Mouse (Mus musculus) lung, postnatal 0 days (tissue): ENCODE results near the gene Nt5dc3. TPM values are rescaled to one million over a fixed set of nuclear protein-coding genes. Genes with fewer than 3 reads are reported as not detected.

Source experiments
- ATAC-seq: fragments of 200-750 bp; cut with Nextera tagmentation; 2 replicates; pipeline ENCODE4 v1.8.0; 2017; ENCODE audit warnings: moderate library complexity
- DNase-seq: peaks from one replicate; pipeline ENCODE4 v3.0.0-alpha.2; 2016; ENCODE audit warnings: low spot score
- H3K27ac ChIP-seq: fragments of 300-500 bp; sonication (generic); 2 replicates; pipeline ENCODE4 v1.5.1; 2014; ENCODE audit warnings: antibody characterized with exemption, mild to moderate bottlenecking, low read length, mixed read lengths
- H3K27me3 ChIP-seq: fragments of 300-500 bp; sonication (generic); replicated peaks from 2 replicates; pipeline ENCODE4 v1.6.1; 2014; ENCODE audit warnings: low read length, mixed read lengths; ENCODE audit not compliant: insufficient read depth
- H3K36me3 ChIP-seq: fragments of 300-500 bp; sonication (generic); 2 replicates; pipeline ENCODE4 v1.6.1; 2014; ENCODE audit warnings: low read length, mixed read lengths; ENCODE audit not compliant: insufficient read depth
- H3K4me1 ChIP-seq: fragments of 300-500 bp; sonication (generic); 2 replicates; pipeline ENCODE4 v1.6.1; 2014; ENCODE audit warnings: antibody characterized with exemption, low read depth, low read length, mixed read lengths; ENCODE audit not compliant: insufficient read depth
- H3K4me2 ChIP-seq: fragments of 300-500 bp; sonication (generic); replicated peaks from 2 replicates; pipeline ENCODE4 v1.6.1; 2014; ENCODE audit warnings: low read depth, mild to moderate bottlenecking, low read length, moderate library complexity, mixed read lengths
- H3K4me3 ChIP-seq: fragments of 300-500 bp; sonication (generic); 2 replicates; pipeline ENCODE4 v1.5.1; 2014; ENCODE audit warnings: low read depth, low read length
- H3K9ac ChIP-seq: fragments of 300-500 bp; sonication (generic); replicated peaks from 2 replicates; pipeline ENCODE4 v1.6.1; 2014; ENCODE audit warnings: low read depth, mild to moderate bottlenecking
- H3K9me3 ChIP-seq: fragments of 300-500 bp; sonication (generic); 2 replicates; pipeline ENCODE4 v1.6.1; 2016; ENCODE audit warnings: low read length, mixed read lengths
- CTCF ChIP-seq: IDR thresholded peaks from 2 replicates; pipeline ENCODE4 v1.5.1; 2016; ENCODE audit warnings: antibody characterized with exemption, mild to moderate bottlenecking
- EP300 ChIP-seq: IDR thresholded peaks from 2 replicates; pipeline ENCODE4 v1.6.1; 2016; ENCODE audit warnings: antibody characterized with exemption, mild to moderate bottlenecking, control low read depth
- WGBS: fragments of 180-500 bp; shearing (Covaris S2); extraction: QIAGEN DNeasy Blood & Tissue Kit; methylation state at CpG from one replicate; pipeline ENCODE4 v1.1.7; 2014; 5-methylcytosine and 5-hydroxymethylcytosine counted together
- polyA plus RNA-seq: library from polyadenylated mRNA; unstranded; fragments of >200 nt; fragmentation: Nextera tagmentation; extraction: Ambion mirVana; gene quantifications from 2 replicates; pipeline ENCODE4 v1.2.1, GENCODE M21; 2015

Nt5dc3 gene
- polyA plus RNA-seq, 1 experiment from 2014 or later: 1.3 TPM

- TF ChIP-seq EP300: no peak
- TF ChIP-seq CTCF: no peak
- 0 out of 2 replicates have a peak, but pooled peaks cover 7% of the 10 kb centered on the region for H3K4me1 ChIP-seq
- ATAC-seq (no peak), DNase-seq (no peak)
- WGBS: 63% methylated on average over 5 of the region's 5 CpGs
- H3K9ac ChIP-seq: no peak overlapping the region
- H3K4me2 ChIP-seq: no peak overlapping the region
- H3K27me3 ChIP-seq: no peaks in the 10 kb centered on the region
- no peak overlapping the region for H3K27ac ChIP-seq
- H3K4me3 ChIP-seq: no peak overlapping the region
- no peaks in the 10 kb centered on the region for H3K36me3 ChIP-seq
- H3K9me3 ChIP-seq: no peaks in the 10 kb centered on the region
These were observed 4.8 kb downstream of the Nt5dc3 start for GRCm38 (mm10) chr10:86783561-86783960.

GRCm38 (mm10) chr10:86784126-86784675 lies 5.4 kb downstream of the Nt5dc3 start:
- Histone ChIP-seq H3K4me1 (0 out of 2 replicates have a peak, but pooled peaks cover 9% of the 10 kb centered on the region), H3K4me2 (no peak overlapping the region), H3K4me3 (no peak overlapping the region), H3K9me3 (no peaks in the 10 kb centered on the region), H3K36me3 (no peaks in the 10 kb centered on the region), H3K27ac (no peak overlapping the region), H3K9ac (no peak overlapping the region), H3K27me3 (no peaks in the 10 kb centered on the region)
- ATAC-seq (no peak), DNase-seq (no peak)
- 78% methylated on average over 5 of the region's 5 CpGs for WGBS
- TF ChIP-seq CTCF (no peak), EP300 (no peak)

- Histone ChIP-seq H3K27ac (no peak overlapping the region), H3K4me1 (0 out of 2 replicates have a peak, but pooled peaks cover 9% of the 10 kb centered on the region), H3K4me3 (no peak overlapping the region), H3K36me3 (no peaks in the 10 kb centered on the region), H3K27me3 (no peaks in the 10 kb centered on the region), H3K4me2 (no peak overlapping the region), H3K9me3 (no peaks in the 10 kb centered on the region), H3K9ac (no peak overlapping the region)
- DNase-seq (no peak), ATAC-seq (no peak)
- TF ChIP-seq EP300: no peak
- no peak for TF ChIP-seq CTCF
- 70% methylated on average over 2 of the region's 2 CpGs for WGBS
These were observed 6.6 kb downstream of the Nt5dc3 start for GRCm38 (mm10) chr10:86785396-86785795.

GRCm38 (mm10) chr10:86786083-86786482 lies 7.3 kb downstream of the Nt5dc3 start:
- DNase-seq (no peak), ATAC-seq (no peak)
- Histone ChIP-seq H3K27me3 (no peaks in the 10 kb centered on the region), H3K4me3 (no peak overlapping the region), H3K9ac (no peak overlapping the region), H3K4me1 (0 out of 2 replicates have a peak, but pooled peaks cover 9% of the 10 kb centered on the region), H3K27ac (no peak overlapping the region), H3K9me3 (no peaks in the 10 kb centered on the region), H3K36me3 (no peaks in the 10 kb centered on the region), H3K4me2 (no peak overlapping the region)
- 77% methylated on average over 5 of the region's 5 CpGs for WGBS
- no peak for TF ChIP-seq CTCF

GRCm38 (mm10) chr10:86788193-86788592 lies 9.4 kb downstream of the Nt5dc3 start:
- Histone ChIP-seq H3K36me3 (no peaks in the 10 kb centered on the region), H3K4me1 (peaks cover 6% of the 10 kb centered on the region; the same call in 1 of the 2 replicates), H3K27ac (no peak overlapping the region), H3K27me3 (no peaks in the 10 kb centered on the region), H3K4me3 (no peak overlapping the region), H3K9ac (no peak overlapping the region), H3K4me2 (no peak overlapping the region), H3K9me3 (no peaks in the 10 kb centered on the region)
- ATAC-seq (no peak), DNase-seq (no peak)
- WGBS: 22% methylated on average over 5 of the region's 5 CpGs
- no peak for TF ChIP-seq EP300
- TF ChIP-seq CTCF: no peak

- Histone ChIP-seq H3K9ac (no peak overlapping the region), H3K4me3 (no peak overlapping the region), H3K4me2 (no peak overlapping the region), H3K4me1 (peaks cover 12% of the 10 kb centered on the region; the same call in 1 of the 2 replicates), H3K9me3 (no peaks in the 10 kb centered on the region), H3K27ac (no peak overlapping the region), H3K27me3 (no peaks in the 10 kb centered on the region), H3K36me3 (no peaks in the 10 kb centered on the region)
- WGBS: 89% methylated on average over 7 of the region's 7 CpGs
- no peak for TF ChIP-seq EP300
- TF ChIP-seq CTCF: no peak
- no peak for DNase-seq
- ATAC-seq: no peak
These were observed 10.4 kb downstream of the Nt5dc3 start for GRCm38 (mm10) chr10:86789146-86789672.
